Comparison of ENCODE assay signal across 26 mouse cellular contexts in genomic region chr11:49241471-49241870, GRCm38 (mm10). TPM values are rescaled to one million over a fixed set of nuclear protein-coding genes. Genes with fewer than 3 reads are reported as not detected.
DNase-seq lines count a peak whose midpoint lies in the region; ATAC-seq and TF ChIP-seq lines count a peak whose summit lies in the region.
"Had no signal": no experiment of that assay in that cellular context is flagged by ENCODE, and none has a peak within 500 bp of the region (broad histone marks: within the 10 kb centered on the region; RNA-seq: fewer than 3 reads in every experiment).

No protein-coding gene starts in this region.

- H3K9me3 ChIP-seq in kidney, embryonic 15.5 days (replicated peaks): 0 out of 2 replicates have a peak, but pooled peaks cover 3% of the 10 kb centered on the region
- H3K9me3 ChIP-seq in MEL (replicated peaks; ENCODE audit: insufficient read depth, low read length): no peaks in the 10 kb centered on the region
- no peaks in the 10 kb centered on the region for H3K9me3 ChIP-seq in intestine, postnatal 0 days (ENCODE audit: control insufficient read depth)
- H3K9me3 ChIP-seq: embryonic facial prominence, embryonic 15.5 days; heart, embryonic 13.5 days; limb, embryonic 13.5 days; midbrain, embryonic 12.5 days had no signal

- H3K27me3 ChIP-seq in kidney, embryonic 15.5 days: no peaks in the 10 kb centered on the region
- no peaks in the 10 kb centered on the region for H3K27me3 ChIP-seq in MEL (ENCODE audit: control insufficient read depth in 1 of 2, insufficient read depth in 2 of 2, low read length in 2 of 2)
- no peaks in the 10 kb centered on the region for H3K27me3 ChIP-seq in intestine, postnatal 0 days (replicated peaks; ENCODE audit: control insufficient read depth, insufficient read depth, low read length)
- H3K27me3 ChIP-seq: embryonic facial prominence, embryonic 15.5 days; heart, embryonic 13.5 days; limb, embryonic 13.5 days; midbrain, embryonic 12.5 days had no signal

- TF ChIP-seq CTCF in MEL (IDR thresholded peaks at IDR 0.05 in 2 of 3, conservative IDR thresholded peaks at IDR 0.05 in 1 of 3; ENCODE audit: control insufficient read depth in 1 of 3, insufficient read depth in 1 of 3, low read depth in 2 of 3, low read length in 3 of 3, poor library complexity in 1 of 3, severe bottlenecking in 1 of 3): no peak
- TF ChIP-seq CTCF in intestine, postnatal 0 days (IDR thresholded peaks at IDR 0.05; ENCODE audit: low read depth): no peak

- WGBS in kidney, embryonic 15.5 days: 78% methylated on average over 1 of the region's 1 CpGs
- no CpG with 5 or more reads among the region's 1 CpGs for WGBS in intestine, postnatal 0 days

- peak overlapping the region; percentile 64 for H3K27ac ChIP-seq in kidney, embryonic 15.5 days
- no peak overlapping the region for H3K27ac ChIP-seq in MEL (ENCODE audit: control insufficient read depth, low read depth, low read length)
- no peak overlapping the region for H3K27ac ChIP-seq in intestine, postnatal 0 days (ENCODE audit: low read depth, low read length)
- H3K27ac ChIP-seq: embryonic facial prominence, embryonic 15.5 days; heart, embryonic 13.5 days; layer of hippocampus, adult 2 months; limb, embryonic 13.5 days; liver, embryonic 14.5 days; midbrain, embryonic 12.5 days had no signal

- DNase-seq in kidney, adult 11 months: no peak
- DNase-seq in lung, postnatal 10 days: peak; percentile 42
- DNase-seq in lung, postnatal 25 days (ENCODE audit: low spot score): no peak
- DNase-seq in MEL (ENCODE audit: low read depth, low spot score): peak; percentile 55
- DNase-seq in thymus, postnatal 36 days: no peak
- DNase-seq: adrenal gland, postnatal 36 days; cerebellum, adult 18-20 months; cerebellum, postnatal 25 days; heart, postnatal 4 days; kidney, adult 8-10 months; layer of hippocampus, postnatal 36 days; retina, postnatal 1 day; thymus, postnatal 4 days had no signal

- no peaks in the 10 kb centered on the region for H3K79me2 ChIP-seq in MEL (ENCODE audit: control insufficient read depth, insufficient read depth, low read length, poor library complexity)

- no peak for TF ChIP-seq RAD21 in MEL (IDR thresholded peaks at IDR 0.05; ENCODE audit: low read depth, low read length)

- TF ChIP-seq POLR2A in MEL (IDR thresholded peaks at IDR 0.05; ENCODE audit: control insufficient read depth in 1 of 2, insufficient read depth in 1 of 2, low read depth in 1 of 2, low read length in 2 of 2, poor library complexity in 1 of 2): no peak

- no peak overlapping the region for H3K4me2 ChIP-seq in kidney, embryonic 15.5 days
- H3K4me2 ChIP-seq in intestine, postnatal 0 days (replicated peaks; ENCODE audit: low read depth): no peak overlapping the region
- H3K4me2 ChIP-seq: embryonic facial prominence, embryonic 15.5 days; heart, embryonic 13.5 days; limb, embryonic 13.5 days; midbrain, embryonic 12.5 days had no signal

- TF ChIP-seq EP300 in MEL (IDR thresholded peaks at IDR 0.05; ENCODE audit: low read depth in 1 of 2, low read length in 2 of 2): peak; percentile 35 to 63

- peaks cover 27% of the 10 kb centered on the region for H3K4me1 ChIP-seq in kidney, embryonic 15.5 days
- H3K4me1 ChIP-seq in MEL (ENCODE audit: control insufficient read depth in 1 of 2, insufficient read depth in 2 of 2, low read length in 2 of 2): peaks cover 25 to 35% of the 10 kb centered on the region in 2 experiments
- H3K4me1 ChIP-seq in intestine, postnatal 0 days (replicated peaks; ENCODE audit: control insufficient read depth, insufficient read depth, low read length): peaks cover 11% of the 10 kb centered on the region; the same call in 1 of the 2 replicates

- no peak for ATAC-seq in kidney, embryonic 15.5 days (replicated peaks; ENCODE audit: low FRiP score)
- no peak for ATAC-seq in intestine, postnatal 0 days
- ATAC-seq: forebrain, embryonic 16.5 days; hindbrain, embryonic 16.5 days had no signal

- H3K9ac ChIP-seq in kidney, embryonic 15.5 days: no peak overlapping the region
- H3K9ac ChIP-seq in MEL (ENCODE audit: control insufficient read depth, low read depth, low read length, poor library complexity, severe bottlenecking): no peak overlapping the region
- H3K9ac ChIP-seq in intestine, postnatal 0 days (ENCODE audit: low read depth, low read length): no peak overlapping the region
- H3K9ac ChIP-seq: embryonic facial prominence, embryonic 15.5 days; heart, embryonic 13.5 days; limb, embryonic 13.5 days; liver, embryonic 14.5 days; midbrain, embryonic 12.5 days had no signal

- H3K4me3 ChIP-seq in kidney, embryonic 15.5 days (replicated peaks): no peak overlapping the region
- H3K4me3 ChIP-seq in MEL (ENCODE audit: control insufficient read depth in 1 of 2, insufficient read depth in 1 of 2, low read depth in 2 of 2, low read length in 2 of 2): no peak overlapping the region
- H3K4me3 ChIP-seq in intestine, postnatal 0 days (ENCODE audit: low read depth, low read length): no peak overlapping the region
- H3K4me3 ChIP-seq: embryonic facial prominence, embryonic 15.5 days; heart, embryonic 13.5 days; layer of hippocampus, adult 2 months; limb, embryonic 13.5 days; midbrain, embryonic 12.5 days had no signal

- H3K36me3 ChIP-seq in kidney, embryonic 15.5 days: no peaks in the 10 kb centered on the region
- H3K36me3 ChIP-seq in MEL (ENCODE audit: control insufficient read depth in 1 of 2, insufficient read depth in 2 of 2, low read length in 2 of 2): peaks cover 0 to 39% of the 10 kb centered on the region in 2 experiments; a peak in 2 of 4 replicates
- no peaks in the 10 kb centered on the region for H3K36me3 ChIP-seq in intestine, postnatal 0 days (ENCODE audit: control insufficient read depth, insufficient read depth)
- H3K36me3 ChIP-seq: embryonic facial prominence, embryonic 15.5 days; heart, embryonic 13.5 days; limb, embryonic 13.5 days; midbrain, embryonic 12.5 days had no signal

TF ChIP-seq in MEL, 35 proteins besides CTCF, POLR2A, EP300 and RAD21:
- TF ChIP-seq MAFK (IDR thresholded peaks at IDR 0.05; ENCODE audit: borderline replicate concordance, low read depth, low read length) (0 out of 2 replicates have a peak, but pooled peaks have one; percentile 6), NRF1 (IDR thresholded peaks at IDR 0.05; ENCODE audit: insufficient read depth, low read depth, low read length, poor library complexity, severe bottlenecking) (no peak), ZKSCAN1 (IDR thresholded peaks at IDR 0.05; ENCODE audit: low read depth, low read length) (no peak), TCF12 (IDR thresholded peaks at IDR 0.05; ENCODE audit: low read depth, low read length) (peak; percentile 68), ETS1 (IDR thresholded peaks at IDR 0.05; ENCODE audit: low read depth, low read length) (peak; percentile 88), SIN3A (IDR thresholded peaks at IDR 0.05; ENCODE audit: low read length) (peak; percentile 65), MEF2A (IDR thresholded peaks at IDR 0.05; ENCODE audit: extremely low read depth, insufficient replicate concordance, low read depth, low read length, poor library complexity, severe bottlenecking) (peak; percentile 93), ZNF384 (IDR thresholded peaks at IDR 0.05; ENCODE audit: low read depth, low read length) (peak; percentile 85), BHLHE40 (IDR thresholded peaks at IDR 0.05; ENCODE audit: borderline replicate concordance, low read depth, low read length) (peak; percentile 7; the same call in 1 of the 2 replicates)

RNA-seq across cellular contexts. Expression of gene Mgat1, which starts 2.5 kb away (rescaled TPM):
- 66.7 and 75.0 TPM in 2 replicates for polyA plus RNA-seq in kidney, embryonic 15.5 days (2015; fragmentation: Nextera tagmentation; extraction: Ambion mirVana)
- 41.1 and 41.9 TPM in 2 replicates for total RNA-seq in MEL (2012; rRNA removed)
- 10 to 100 TPM in 1 of 2 experiments, not detected in 1; 44.3 TPM for polyA plus RNA-seq in MEL (2012; ENCODE audit: insufficient read depth in 1 of 2, insufficient read length in 2 of 2, low read depth in 1 of 2, low replicate concordance in 2 of 2, missing spikeins in 1 of 2)
- polyA plus RNA-seq in intestine, postnatal 0 days (2015; fragmentation: Nextera tagmentation; extraction: Ambion mirVana): 59.0 and 62.2 TPM in 2 replicates

RNA-seq across cellular contexts. Expression of gene Olfr1393, which starts 36.6 kb away (rescaled TPM):
- polyA plus RNA-seq in kidney, embryonic 15.5 days (2015; fragmentation: Nextera tagmentation; extraction: Ambion mirVana): not detected in 2 replicates
- not detected in 2 replicates for total RNA-seq in MEL (2012; rRNA removed)
- polyA plus RNA-seq in MEL (2012; ENCODE audit: insufficient read depth in 1 of 2, insufficient read length in 2 of 2, low read depth in 1 of 2, low replicate concordance in 2 of 2, missing spikeins in 1 of 2): not detected
- polyA plus RNA-seq in intestine, postnatal 0 days (2015; fragmentation: Nextera tagmentation; extraction: Ambion mirVana): 0.16 TPM in 1 of 2 replicates, not detected in the other
- total RNA-seq: adrenal gland, postnatal 36 days; ES-E14; layer of hippocampus, adult 2 months; layer of hippocampus, postnatal 36 days; monocyte, adult 5-6 weeks had no signal
- polyA plus RNA-seq: forebrain, embryonic 16.5 days; limb, embryonic 13.5 days had no signal

RNA-seq across cellular contexts. Expression of gene Zfp62, which starts 38.4 kb away (rescaled TPM):
- 40.5 and 41.9 TPM in 2 replicates for polyA plus RNA-seq in kidney, embryonic 15.5 days (2015; fragmentation: Nextera tagmentation; extraction: Ambion mirVana)
- 30.8 and 31.8 TPM in 2 replicates for total RNA-seq in MEL (2012; rRNA removed)
- polyA plus RNA-seq in MEL (2012; ENCODE audit: insufficient read depth in 1 of 2, insufficient read length in 2 of 2, low read depth in 1 of 2, low replicate concordance in 2 of 2, missing spikeins in 1 of 2): 100 to 1,000 TPM in 1 of 2 experiments, 10 to 100 TPM in 1; 16.7 to 132 TPM
- 8.4 TPM in 2 replicates for polyA plus RNA-seq in intestine, postnatal 0 days (2015; fragmentation: Nextera tagmentation; extraction: Ambion mirVana)

RNA-seq across cellular contexts. Expression of gene Olfr1392, which starts 43.6 kb away (rescaled TPM):
- polyA plus RNA-seq in kidney, embryonic 15.5 days (2015; fragmentation: Nextera tagmentation; extraction: Ambion mirVana): 0.10 and 0.15 TPM in 2 replicates
- not detected in 2 replicates for total RNA-seq in MEL (2012; rRNA removed)
- polyA plus RNA-seq in MEL (2012; ENCODE audit: insufficient read depth in 1 of 2, insufficient read length in 2 of 2, low read depth in 1 of 2, low replicate concordance in 2 of 2, missing spikeins in 1 of 2): not detected
- polyA plus RNA-seq in intestine, postnatal 0 days (2015; fragmentation: Nextera tagmentation; extraction: Ambion mirVana): 0.08 TPM in 1 of 2 replicates, not detected in the other
- total RNA-seq: adrenal gland, postnatal 36 days; ES-E14; layer of hippocampus, adult 2 months; layer of hippocampus, postnatal 36 days; monocyte, adult 5-6 weeks had no signal
- polyA plus RNA-seq: embryonic facial prominence, embryonic 15.5 days; forebrain, embryonic 16.5 days; heart, embryonic 13.5 days; limb, embryonic 13.5 days; neural tube, embryonic 11.5 days had no signal

RNA-seq across cellular contexts. Expression of gene Btnl9, which starts 54.5 kb away (rescaled TPM):
- 2.6 and 5.6 TPM in 2 replicates for polyA plus RNA-seq in kidney, embryonic 15.5 days (2015; fragmentation: Nextera tagmentation; extraction: Ambion mirVana)
- not detected in 2 replicates for total RNA-seq in MEL (2012; rRNA removed)
- under 1 TPM in 1 of 2 experiments, not detected in 1; 0.03 TPM for polyA plus RNA-seq in MEL (2012; ENCODE audit: insufficient read depth in 1 of 2, insufficient read length in 2 of 2, low read depth in 1 of 2, low replicate concordance in 2 of 2, missing spikeins in 1 of 2)
- polyA plus RNA-seq in intestine, postnatal 0 days (2015; fragmentation: Nextera tagmentation; extraction: Ambion mirVana): 0.75 and 0.86 TPM in 2 replicates
- total RNA-seq: layer of hippocampus, adult 2 months; layer of hippocampus, postnatal 36 days had no signal
- polyA plus RNA-seq: forebrain, embryonic 16.5 days; midbrain, embryonic 12.5 days had no signal

Comparison
In these comparisons a context has a peak if more than half of its experiments do, and no peak if none do; other contexts are left out.
1. DNase-seq: peak in lung, postnatal 10 days (single experiment) and MEL (single experiment); none in kidney, adult 11 months (single experiment), lung, postnatal 25 days (single experiment) and thymus, postnatal 36 days (0 of 2).